Mouse (Mus musculus) kidney, embryonic 15.5 days (tissue): ENCODE measurements around the gene Insl3. TPM values are rescaled to one million over a fixed set of nuclear protein-coding genes. Genes with fewer than 3 reads are reported as not detected.
"Not testable (repeated sequence)": the region's sequence is repeated elsewhere in the genome, so short reads cannot be mapped to it uniquely, and the experiment has no call there.

ENCODE experiments used
- ATAC-seq: fragments of 200-750 bp; cut with Nextera tagmentation; replicated peaks from 2 replicates; pipeline ENCODE4 v1.8.0; 2017; ENCODE audit warnings: moderate TSS enrichment; ENCODE audit not compliant: low FRiP score
- H3K27ac ChIP-seq: fragments of 300-500 bp; sonication (generic); 2 replicates; pipeline ENCODE4 v1.5.1; 2015; ENCODE audit warnings: mild to moderate bottlenecking, inconsistent platforms
- H3K27me3 ChIP-seq: fragments of 300-500 bp; sonication (generic); 2 replicates; pipeline ENCODE4 v1.6.1; 2015; ENCODE audit warnings: inconsistent platforms
- H3K36me3 ChIP-seq: fragments of 300-500 bp; sonication (generic); 2 replicates; pipeline ENCODE4 v1.6.1; 2015; ENCODE audit warnings: inconsistent platforms
- H3K4me1 ChIP-seq: fragments of 300-500 bp; sonication (generic); 2 replicates; pipeline ENCODE4 v1.6.1; 2015; ENCODE audit warnings: inconsistent platforms
- H3K4me2 ChIP-seq: fragments of 300-500 bp; sonication (generic); 2 replicates; pipeline ENCODE4 v1.6.1; 2015; ENCODE audit warnings: moderate library complexity, mild to moderate bottlenecking, inconsistent platforms
- H3K4me3 ChIP-seq: fragments of 300-500 bp; sonication (generic); replicated peaks from 2 replicates; pipeline ENCODE4 v1.5.1; 2015; ENCODE audit warnings: mild to moderate bottlenecking, inconsistent platforms
- H3K9ac ChIP-seq: fragments of 300-500 bp; sonication (generic); 2 replicates; pipeline ENCODE4 v1.6.1; 2015; ENCODE audit warnings: mild to moderate bottlenecking, inconsistent platforms
- H3K9me3 ChIP-seq: fragments of 300-500 bp; sonication (generic); replicated peaks from 2 replicates; pipeline ENCODE4 v1.6.1; 2016; ENCODE audit warnings: inconsistent platforms
- WGBS: fragments of 180-500 bp; shearing (Covaris S2); methylation state at CpG from one replicate; pipeline ENCODE4 v1.1.7; 2015; ENCODE audit warnings: mixed read lengths; 5-methylcytosine and 5-hydroxymethylcytosine counted together
- polyA plus RNA-seq: library from polyadenylated mRNA; unstranded; fragments of >200 nt; fragmentation: Nextera tagmentation; extraction: Ambion mirVana; gene quantifications from 2 replicates; pipeline ENCODE4 v1.2.1, GENCODE M21; 2015

Gene Insl3
- polyA plus RNA-seq, 1 experiment from 2014 or later, result 1.7 TPM

DNA sequence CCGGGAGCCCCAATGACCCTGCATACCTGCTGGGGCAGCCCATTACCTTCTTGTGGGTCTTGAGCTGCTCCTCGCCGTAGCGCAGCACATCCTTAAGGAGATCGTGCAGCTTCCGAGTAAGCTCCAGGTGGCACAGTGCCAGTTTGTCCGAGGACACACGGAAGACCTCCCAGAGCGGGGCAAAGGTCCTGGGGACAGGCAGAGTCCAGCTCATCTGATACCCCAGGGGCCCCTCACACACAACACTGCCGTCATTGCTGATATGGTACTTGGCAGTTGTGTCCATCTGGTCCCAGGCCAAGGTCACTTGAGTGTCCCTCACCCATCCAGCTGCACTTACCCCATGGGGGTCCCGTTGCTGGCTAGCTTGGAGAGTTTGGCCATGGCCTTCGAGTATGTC lies 28.1 kb downstream of the Insl3 start:
- Histone ChIP-seq H3K4me2 (no peak overlapping the region), H3K9me3 (no peaks in the 10 kb centered on the region), H3K4me3 (no peak overlapping the region), H3K27ac (no peak overlapping the region), H3K27me3 (no peaks in the 10 kb centered on the region), H3K4me1 (peaks cover 6% of the 10 kb centered on the region; the same call in 1 of the 2 replicates), H3K9ac (no peak overlapping the region), H3K36me3 (no peaks in the 10 kb centered on the region)
- WGBS, result 77% methylated on average over 12 of the region's 12 CpGs
- no peak for ATAC-seq

- peaks cover 10% of the 10 kb centered on the region for H3K4me1 ChIP-seq
- no peak overlapping the region for H3K4me2 ChIP-seq
- H3K27ac ChIP-seq, result no peak overlapping the region
- ATAC-seq, result no peak
- no peak overlapping the region for H3K4me3 ChIP-seq
- no peaks in the 10 kb centered on the region for H3K27me3 ChIP-seq
- WGBS, result 41% methylated on average over 3 of the region's 3 CpGs
- H3K9me3 ChIP-seq, result no peaks in the 10 kb centered on the region
- no peaks in the 10 kb centered on the region for H3K36me3 ChIP-seq
- no peak overlapping the region for H3K9ac ChIP-seq
These were observed 29.2 kb downstream of the Insl3 start for GRCm38 (mm10) chr8:71718252-71718651.

- Histone ChIP-seq H3K27me3 (peaks cover 5% of the 10 kb centered on the region; the same call in 1 of the 2 replicates), H3K4me1 (peaks cover 11% of the 10 kb centered on the region), H3K36me3 (no peaks in the 10 kb centered on the region), H3K9ac (no peak overlapping the region), H3K27ac (no peak overlapping the region), H3K4me3 (no peak overlapping the region), H3K4me2 (no peak overlapping the region), H3K9me3 (no peaks in the 10 kb centered on the region)
- WGBS, result 68% methylated on average over 4 of the region's 4 CpGs
- no peak for ATAC-seq
These were observed 30.2 kb downstream of the Insl3 start for GRCm38 (mm10) chr8:71719218-71719617.

DNA sequence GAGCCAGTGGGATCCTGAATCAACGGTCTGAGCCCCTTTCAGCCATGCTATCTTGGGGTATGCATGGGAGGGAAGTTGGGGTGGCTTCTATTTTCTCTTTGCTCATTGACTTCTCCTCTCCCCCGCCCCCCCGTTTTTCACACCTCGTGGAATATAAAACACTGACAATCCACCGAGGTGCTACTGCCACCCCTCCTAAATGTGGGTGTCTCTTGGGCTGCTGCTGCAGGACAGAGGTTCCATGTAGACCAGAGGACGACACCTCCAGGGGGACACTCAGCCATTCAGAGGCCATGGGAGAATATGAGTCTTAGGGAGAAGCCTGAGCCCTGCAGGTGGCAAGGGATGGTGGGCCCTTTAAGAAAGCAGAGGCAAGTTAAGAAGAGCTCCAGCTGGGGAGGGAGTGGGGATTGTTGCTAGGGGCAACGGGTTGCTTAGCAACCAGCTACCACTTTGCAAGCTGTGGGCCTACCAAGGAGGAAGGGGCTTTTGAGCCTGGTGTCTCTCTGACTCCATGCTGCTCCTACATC lies 31.0 kb downstream of the Insl3 start:
- H3K27me3 ChIP-seq, result peaks cover 13% of the 10 kb centered on the region; the same call in 1 of the 2 replicates
- H3K9ac ChIP-seq, result no peak overlapping the region
- WGBS, result 31% methylated on average over 7 of the region's 7 CpGs
- H3K27ac ChIP-seq, result no peak overlapping the region
- H3K4me3 ChIP-seq, result no peak overlapping the region
- no peaks in the 10 kb centered on the region for H3K9me3 ChIP-seq
- no peak overlapping the region for H3K4me2 ChIP-seq
- H3K36me3 ChIP-seq, result no peaks in the 10 kb centered on the region
- peaks cover 13% of the 10 kb centered on the region for H3K4me1 ChIP-seq
- ATAC-seq, result peak; percentile 35

DNA sequence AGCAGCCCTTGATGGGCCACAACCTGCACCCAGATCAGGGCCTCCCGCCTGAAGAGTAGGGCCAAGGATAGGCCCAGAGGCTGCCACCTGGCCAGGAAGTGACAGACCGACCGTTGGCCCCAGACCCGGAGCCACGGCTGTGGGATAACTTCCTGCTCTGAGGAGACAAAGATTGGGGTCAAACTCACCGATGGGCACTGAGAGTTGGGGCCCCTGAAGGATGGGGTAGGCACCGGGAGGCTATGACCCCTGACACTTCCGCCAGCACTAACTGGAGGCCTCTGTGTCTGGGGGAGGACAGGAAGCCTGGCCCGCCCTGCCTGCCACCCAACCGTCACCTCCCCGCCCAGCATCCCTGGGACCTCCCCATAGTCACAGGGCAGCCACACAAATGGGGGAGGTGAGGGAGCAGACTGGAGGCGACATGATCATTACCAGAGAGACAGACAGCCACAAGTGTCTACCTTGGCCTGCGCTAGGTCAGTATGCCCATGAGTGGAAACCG lies 34.1 kb downstream of the Insl3 start:
- Histone ChIP-seq H3K27ac (no peak overlapping the region), H3K4me3 (no peak overlapping the region), H3K4me2 (no peak overlapping the region), H3K4me1 (peaks cover 23% of the 10 kb centered on the region), H3K9me3 (no peaks in the 10 kb centered on the region), H3K9ac (no peak overlapping the region), H3K27me3 (peaks cover 31% of the 10 kb centered on the region; the same call in 1 of the 2 replicates), H3K36me3 (no peaks in the 10 kb centered on the region)
- WGBS, result 46% methylated on average over 14 of the region's 14 CpGs
- ATAC-seq, result no peak

DNA sequence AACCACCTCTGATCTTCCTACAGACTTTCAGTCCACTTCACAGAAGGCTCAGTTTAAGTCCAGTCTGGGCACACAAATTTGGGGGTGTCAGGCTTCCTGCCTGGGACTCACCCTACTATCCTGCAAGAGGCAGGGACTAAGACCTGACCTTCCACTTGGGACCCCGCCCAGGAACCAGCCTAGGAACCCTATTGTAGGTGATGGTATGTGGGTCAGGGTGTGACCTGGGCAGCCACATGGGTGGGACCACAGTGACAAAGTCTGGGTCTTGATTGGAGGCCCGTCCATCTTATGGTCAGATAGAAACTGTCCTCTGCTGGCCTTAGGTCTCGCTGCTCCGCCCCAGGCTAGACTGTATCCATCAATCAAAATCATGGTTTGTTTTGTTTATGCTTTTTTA lies 35.4 kb downstream of the Insl3 start:
- ATAC-seq, result no peak
- Histone ChIP-seq H3K4me3 (no peak overlapping the region), H3K4me2 (no peak overlapping the region), H3K27me3 (peaks cover 35% of the 10 kb centered on the region; the same call in 1 of the 2 replicates), H3K9me3 (no peaks in the 10 kb centered on the region), H3K9ac (no peak overlapping the region), H3K27ac (no peak overlapping the region), H3K4me1 (peaks cover 29% of the 10 kb centered on the region), H3K36me3 (no peaks in the 10 kb centered on the region)
- 47% methylated on average over 4 of the region's 4 CpGs for WGBS

DNA sequence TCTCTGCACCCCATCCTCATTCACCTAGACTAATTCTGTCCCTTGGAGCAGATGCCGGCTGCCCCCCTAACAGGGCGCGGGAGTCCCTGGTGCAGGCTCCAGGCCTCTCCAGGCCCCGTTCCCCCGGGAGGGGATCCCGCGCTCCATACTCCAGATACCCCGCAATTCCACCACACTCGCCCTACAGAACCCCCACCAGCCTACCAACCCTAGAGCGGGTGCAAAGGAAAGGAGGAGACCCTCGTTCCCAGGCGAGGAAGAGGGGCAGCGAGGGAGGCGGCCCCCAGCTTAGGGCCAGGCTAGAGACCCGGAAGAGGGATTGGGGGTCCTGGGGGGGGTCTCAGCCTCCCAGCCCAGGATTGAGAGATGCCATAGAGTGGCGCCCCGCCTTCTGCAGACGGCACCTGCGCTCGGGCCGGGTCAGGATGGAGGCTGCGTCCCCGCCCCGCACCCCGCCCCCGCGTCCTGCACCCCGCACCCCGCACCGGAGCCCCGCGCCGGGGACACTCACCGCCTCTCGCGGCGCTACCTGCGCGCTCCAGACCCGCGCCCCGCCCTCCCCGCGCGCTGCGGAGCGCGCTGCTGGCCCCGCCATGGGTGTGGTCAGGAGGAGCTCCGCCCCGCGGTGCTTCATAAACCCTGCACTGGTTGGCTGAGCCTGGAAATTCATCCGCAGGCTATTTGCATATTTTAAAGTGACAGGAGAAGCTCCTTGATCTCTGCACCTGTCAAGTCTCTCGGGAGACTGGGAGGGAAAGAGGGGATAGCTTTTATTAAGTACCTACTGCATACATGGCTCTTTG lies 36.3 kb downstream of the Insl3 start, which contains the start of gene Fcho1:
TSS of gene Fcho1 (minus strand) at position 595 of the 803 bp plus-strand sequence.
- Histone ChIP-seq H3K36me3 (no peaks in the 10 kb centered on the region), H3K4me2 (peak within 1 kb of the TSS; percentile 88), H3K4me3 (peak within 1 kb of the TSS; percentile 72), H3K9me3 (no peaks in the 10 kb centered on the region), H3K27ac (no peak within 1 kb of the TSS), H3K9ac (peak within 1 kb of the TSS; percentile 57), H3K4me1 (peaks cover 25% of the 10 kb centered on the region), H3K27me3 (peaks cover 38% of the 10 kb centered on the region; the same call in 1 of the 2 replicates)
- under 1% methylated on average over 47 of the region's 54 CpGs for WGBS
- ATAC-seq, result peak; percentile 87

- Histone ChIP-seq H3K4me2 (peak overlapping the region; percentile 73), H3K27ac (0 out of 2 replicates have a peak overlapping the region, but pooled peaks have one; percentile 9), H3K4me3 (peak overlapping the region; percentile 39), H3K36me3 (no peaks in the 10 kb centered on the region), H3K4me1 (peaks cover 18% of the 10 kb centered on the region), H3K9ac (0 out of 2 replicates have a peak overlapping the region, but pooled peaks have one; percentile 21), H3K9me3 (no peaks in the 10 kb centered on the region), H3K27me3 (peaks cover 51% of the 10 kb centered on the region)
- 5% methylated on average over 21 of the region's 21 CpGs for WGBS
- 0 out of 2 replicates have a peak, but pooled peaks have one; percentile 30 for ATAC-seq
These were observed 39.3 kb downstream of the Insl3 start for GRCm38 (mm10) chr8:71728240-71728785.

DNA sequence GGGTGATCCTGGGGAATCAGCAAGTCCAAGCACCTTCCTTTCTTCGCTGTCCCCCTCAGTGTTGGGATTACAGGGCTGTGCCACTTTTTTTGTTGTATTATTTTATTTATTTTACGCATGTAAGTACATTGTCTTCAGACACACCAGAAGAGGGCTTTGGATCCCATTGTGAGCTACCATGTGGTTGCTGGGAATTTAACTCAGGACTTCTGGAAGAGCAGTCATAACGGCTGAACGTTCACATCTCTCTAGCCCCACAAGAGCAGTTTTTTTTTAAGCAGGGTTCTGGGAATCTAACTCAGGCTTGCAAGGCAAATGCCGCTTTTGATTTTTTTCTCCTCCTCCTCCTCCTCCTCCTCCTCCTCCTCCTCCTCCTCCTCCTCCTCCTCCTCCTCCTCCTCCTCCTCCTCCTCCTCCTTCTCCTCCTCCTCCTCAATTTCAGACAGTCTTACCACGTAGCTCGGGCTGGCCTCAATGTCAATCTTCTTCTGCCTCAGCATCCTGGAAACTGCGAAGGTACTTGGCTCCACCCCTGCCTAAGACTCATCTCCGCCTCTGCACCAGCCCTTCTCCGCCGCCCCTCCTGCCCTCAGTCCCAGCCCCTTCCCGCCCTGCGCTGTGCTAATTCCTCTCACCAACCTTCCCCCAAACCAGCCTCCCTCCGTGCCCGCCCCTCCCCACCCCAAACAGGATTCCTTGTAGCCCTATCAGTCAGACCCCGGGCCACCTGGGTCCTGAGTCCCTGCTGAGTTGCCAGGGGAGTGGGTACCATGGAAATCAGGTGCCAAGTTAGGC lies 40.0 kb downstream of the Insl3 start:
- H3K9ac ChIP-seq, result 0 out of 2 replicates have a peak overlapping the region, but pooled peaks have one; percentile 21
- peaks cover 48% of the 10 kb centered on the region for H3K27me3 ChIP-seq
- WGBS, result 5% methylated on average over 14 of the region's 16 CpGs
- no peaks in the 10 kb centered on the region for H3K9me3 ChIP-seq
- H3K27ac ChIP-seq, result no peak overlapping the region
- H3K4me3 ChIP-seq, result peak overlapping the region; percentile 39
- peak overlapping the region; percentile 73 for H3K4me2 ChIP-seq
- no peak for ATAC-seq
- peaks cover 18% of the 10 kb centered on the region for H3K4me1 ChIP-seq
- no peaks in the 10 kb centered on the region for H3K36me3 ChIP-seq

DNA sequence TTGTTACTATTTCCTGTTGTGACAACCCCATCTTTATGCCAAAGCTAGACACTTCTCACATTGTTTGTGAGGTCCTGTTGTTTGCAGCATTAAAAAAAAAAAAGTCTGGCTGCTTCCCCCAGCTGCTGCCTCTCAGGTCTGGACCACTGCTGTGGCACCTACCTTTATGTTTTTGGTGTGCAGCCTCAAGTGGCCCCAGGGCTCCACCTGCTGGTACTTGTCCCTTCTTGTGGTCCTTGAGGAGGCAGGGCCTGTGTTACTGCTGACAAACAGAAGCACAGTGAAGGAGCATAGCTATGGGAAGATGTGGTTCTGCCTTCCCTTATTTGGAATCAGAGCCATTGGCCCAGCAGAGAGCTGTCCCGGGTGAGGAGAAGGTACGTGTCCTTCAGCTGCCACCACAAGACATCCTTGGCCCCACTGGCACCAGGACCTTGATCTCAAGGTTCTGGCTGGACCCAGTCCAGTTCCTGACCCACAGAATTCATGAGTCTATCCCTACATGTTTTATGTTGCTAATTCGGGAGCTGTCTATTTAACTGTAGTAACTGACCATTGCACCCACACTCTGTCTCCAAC lies 42.7 kb downstream of the Insl3 start:
- Histone ChIP-seq H3K4me3 (no peak overlapping the region), H3K4me2 (no peak overlapping the region), H3K9ac (no peak overlapping the region), H3K27me3 (peaks cover 29% of the 10 kb centered on the region), H3K9me3 (no peaks in the 10 kb centered on the region), H3K27ac (no peak overlapping the region), H3K4me1 (peaks cover 8% of the 10 kb centered on the region), H3K36me3 (no peaks in the 10 kb centered on the region)
- ATAC-seq, result no peak
- 45% methylated on average over 3 of the region's 3 CpGs for WGBS

DNA sequence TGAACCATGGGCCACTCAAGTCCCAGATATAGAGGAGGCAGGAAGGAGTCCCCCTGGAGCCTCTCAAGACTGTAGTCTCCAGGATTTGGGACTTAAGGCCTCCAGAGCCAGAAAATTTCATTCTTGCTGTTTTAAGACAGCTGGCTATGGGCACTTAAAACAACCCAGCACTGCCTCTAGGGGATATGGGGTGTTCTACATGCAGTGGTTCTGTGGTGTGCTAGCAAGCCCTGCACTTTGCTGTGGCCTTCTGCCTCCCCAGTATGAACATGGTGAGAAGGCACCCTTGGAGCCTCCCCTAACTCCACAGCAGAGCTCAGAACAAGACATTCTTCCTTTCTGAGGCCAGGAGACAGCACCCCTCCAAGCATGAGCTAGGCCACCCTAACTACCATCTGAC lies 49.3 kb downstream of the Insl3 start:
- not testable (repeated sequence) for H3K4me1 ChIP-seq, H3K36me3 ChIP-seq, H3K9me3 ChIP-seq, H3K4me2 ChIP-seq, H3K9ac ChIP-seq, H3K27ac ChIP-seq, H3K4me3 ChIP-seq, H3K27me3 ChIP-seq, ATAC-seq
